Mouse (Mus musculus): ENCODE results near the gene Pdzph1.

Gene Pdzph1

DNA sequence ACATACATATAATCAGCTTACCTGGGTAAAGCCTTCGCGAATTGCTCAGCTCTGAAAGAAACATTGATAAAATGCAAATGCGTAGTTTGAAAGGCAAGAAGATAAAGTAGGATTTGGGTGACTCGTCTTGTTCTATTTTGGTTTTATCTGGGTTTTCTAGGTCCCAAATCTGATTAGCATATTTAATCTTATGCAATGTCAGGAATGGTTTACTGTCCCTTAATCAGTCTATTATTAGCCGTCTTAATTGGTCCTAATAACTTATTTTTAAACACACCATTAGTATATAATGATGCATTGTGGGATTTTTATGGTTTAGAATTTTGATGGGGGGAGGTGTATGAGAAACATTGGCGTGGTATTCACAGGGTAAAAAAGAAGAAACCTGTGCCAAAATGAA is at the start of gene Pdzph1:
Gene Pdzph1, minus strand, starts transcription at position 101 of the 400 bp plus-strand sequence.
- DNase-seq, result no peak

DNA sequence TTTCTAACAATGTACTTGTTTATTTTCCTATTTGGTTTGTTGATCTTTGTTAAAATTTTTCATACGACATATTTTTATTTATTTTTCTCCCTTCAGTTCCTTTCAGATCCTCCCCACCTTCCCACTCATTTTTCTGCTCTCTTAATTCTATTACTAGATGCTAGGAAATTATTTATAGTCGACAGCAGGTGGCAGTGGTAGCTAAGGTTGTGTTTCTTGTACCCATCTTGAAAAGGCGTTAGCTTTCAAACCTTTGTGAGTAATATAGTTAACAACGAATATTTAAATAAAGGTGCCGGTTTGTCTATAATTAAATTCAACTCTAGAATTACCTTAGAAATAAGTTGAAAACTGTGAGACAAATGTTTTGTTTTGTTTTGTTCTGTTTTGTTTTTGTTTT is 48.6 kb upstream of the Pdzph1 start:
- no peak for DNase-seq

DNA sequence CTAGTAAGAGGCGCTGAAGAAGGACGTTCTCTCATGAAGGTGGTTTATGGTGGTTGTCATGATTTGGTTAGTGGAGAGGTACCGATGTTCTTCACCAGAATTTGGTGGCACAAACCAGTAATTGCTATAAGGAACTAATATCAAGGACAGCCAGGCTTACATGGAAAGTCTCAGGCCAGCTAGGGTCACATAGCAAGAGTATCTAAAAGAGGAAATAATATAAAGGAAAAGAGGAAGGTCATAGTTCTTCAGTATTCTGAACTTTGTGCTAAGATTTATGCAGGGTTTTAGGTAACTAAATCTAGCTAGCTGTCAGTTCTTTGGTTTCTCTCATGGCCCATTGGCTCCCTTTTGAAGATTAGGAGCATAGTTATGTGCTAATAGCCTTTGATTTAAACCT is 42.3 kb upstream of the Pdzph1 start:
- DNase-seq, result no peak

DNA sequence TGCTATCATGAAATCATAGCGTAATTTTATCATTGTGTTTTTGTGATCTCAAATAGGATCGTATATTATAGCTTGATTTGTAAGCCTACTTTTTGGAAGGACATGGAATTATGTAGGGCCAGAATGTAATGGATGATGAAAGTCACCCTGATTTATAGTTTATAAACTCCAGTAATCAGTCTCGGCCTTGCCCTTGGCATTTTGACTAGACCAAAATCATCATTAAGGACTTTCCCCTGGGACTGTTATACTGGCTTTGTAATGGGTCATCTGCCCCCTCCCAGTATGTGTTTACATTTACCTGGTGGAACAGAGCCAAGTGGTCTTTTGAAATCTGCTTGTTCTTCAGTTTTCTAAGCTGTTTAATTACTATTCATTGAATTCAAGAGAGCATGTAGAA is 35.2 kb upstream of the Pdzph1 start:
- no peak for DNase-seq

DNA sequence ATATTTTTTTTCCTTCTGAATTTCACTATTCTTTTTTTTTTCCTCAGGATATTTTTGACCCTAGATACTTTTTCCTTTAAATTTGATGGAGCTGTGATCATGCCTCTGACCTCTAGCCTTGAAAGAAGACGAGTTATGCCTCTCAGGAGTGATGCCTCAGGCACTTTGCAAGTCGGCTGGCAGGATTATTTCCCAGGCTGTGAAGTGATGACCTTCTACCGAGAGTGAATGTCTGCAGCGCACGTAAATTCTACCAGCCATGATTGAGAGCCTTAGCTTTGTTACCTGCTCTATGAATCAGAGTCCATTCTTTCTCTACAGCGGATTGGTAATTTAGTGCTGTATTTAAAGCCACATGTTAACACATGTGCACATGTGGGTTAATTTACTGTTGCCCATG is 33.3 kb upstream of the Pdzph1 start:
- DNase-seq, result no peak

DNA sequence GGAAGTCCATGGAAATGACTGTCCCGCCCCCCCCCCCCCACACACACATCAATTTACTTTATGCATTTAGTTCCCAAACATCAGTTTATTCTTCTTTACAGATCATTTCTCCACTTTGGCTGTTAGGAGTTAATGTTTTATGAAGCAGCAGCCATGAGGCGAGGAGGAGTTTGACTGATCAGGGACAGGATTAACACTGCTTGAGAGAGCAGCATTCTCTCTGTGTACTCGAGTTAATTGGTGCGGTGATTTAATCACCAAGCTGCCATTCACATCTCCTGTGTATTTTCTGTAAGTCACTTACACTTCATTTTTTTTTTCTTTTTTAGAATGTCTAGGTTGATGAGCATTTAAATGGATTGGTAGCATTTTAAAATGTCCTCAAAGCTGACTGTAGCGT is 32.8 kb upstream of the Pdzph1 start:
- no peak for DNase-seq

DNA sequence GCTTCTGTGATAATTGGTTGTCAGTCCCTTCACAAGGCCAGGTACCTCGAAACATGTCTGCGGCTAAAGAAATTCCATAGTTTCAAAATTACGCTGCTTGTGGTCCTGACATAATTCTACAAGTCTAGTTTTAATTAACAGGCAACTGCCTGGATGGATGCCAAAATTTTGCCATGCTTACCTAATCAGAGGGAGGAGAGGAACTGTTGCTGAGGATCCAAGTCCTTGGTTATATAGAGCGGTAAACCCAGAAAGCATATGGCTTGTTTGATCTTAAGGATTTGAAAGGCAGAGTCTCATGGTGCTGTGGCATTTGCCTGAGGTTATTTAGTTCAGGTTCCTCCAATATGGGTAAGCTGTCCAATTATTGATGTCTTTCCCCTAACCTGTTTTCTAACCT is 27.5 kb upstream of the Pdzph1 start:
- DNase-seq, result no peak

DNA sequence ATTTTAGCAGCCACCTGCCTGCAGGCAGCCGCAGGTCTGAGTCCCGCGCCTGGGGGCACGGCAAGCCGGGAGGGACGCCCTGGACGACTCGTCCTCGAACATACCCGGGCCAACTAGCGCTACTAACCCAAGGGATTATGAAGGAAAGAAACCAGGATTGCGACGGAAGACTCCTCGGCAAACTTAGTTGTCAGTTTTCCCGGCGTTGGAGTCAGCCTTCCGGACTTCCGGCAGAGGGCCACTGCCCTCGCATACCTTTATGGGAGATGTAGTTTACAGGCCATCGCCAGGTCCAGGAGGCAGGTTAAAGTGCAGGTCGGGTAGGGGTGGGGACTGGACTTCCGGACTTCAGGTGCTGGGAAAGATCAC is 21.9 kb upstream of the Pdzph1 start, which contains the start of gene Nudt12:
Gene Nudt12, minus strand, starts transcription at position 282 of the 369 bp plus-strand sequence.
- peak; percentile 64 for DNase-seq

DNA sequence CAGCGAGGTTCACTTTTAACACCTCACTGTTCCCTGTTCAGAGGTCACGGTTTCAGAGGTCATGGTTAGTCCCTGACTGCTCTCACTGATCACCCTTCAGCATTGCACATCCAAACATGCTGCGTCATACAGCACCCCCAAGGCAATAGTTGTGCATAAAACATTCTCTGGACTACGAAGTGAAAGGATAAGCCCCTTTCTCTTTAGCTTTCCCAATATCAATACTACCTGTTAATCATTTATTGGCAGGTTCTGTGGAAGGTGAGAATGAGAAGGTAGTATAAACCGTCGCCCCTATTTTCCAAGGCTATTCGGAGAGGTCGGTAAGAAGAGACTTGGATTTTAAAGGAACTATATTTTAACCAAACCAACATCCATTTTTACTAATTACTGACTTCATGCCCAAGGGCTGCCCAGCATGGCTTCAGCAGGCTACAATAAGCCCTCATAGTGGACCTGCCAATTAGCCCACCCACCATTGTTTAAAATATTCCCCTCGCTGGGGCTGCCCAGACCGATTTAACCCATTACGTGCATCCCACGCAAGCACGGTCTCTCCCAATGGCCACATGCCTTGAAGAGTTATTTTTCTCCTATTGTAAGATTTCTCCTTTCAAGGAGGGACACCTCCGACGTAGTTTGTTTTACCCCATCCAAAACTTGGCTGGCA is 21.4 kb upstream of the Pdzph1 start:
- DNase-seq, result no peak

DNA sequence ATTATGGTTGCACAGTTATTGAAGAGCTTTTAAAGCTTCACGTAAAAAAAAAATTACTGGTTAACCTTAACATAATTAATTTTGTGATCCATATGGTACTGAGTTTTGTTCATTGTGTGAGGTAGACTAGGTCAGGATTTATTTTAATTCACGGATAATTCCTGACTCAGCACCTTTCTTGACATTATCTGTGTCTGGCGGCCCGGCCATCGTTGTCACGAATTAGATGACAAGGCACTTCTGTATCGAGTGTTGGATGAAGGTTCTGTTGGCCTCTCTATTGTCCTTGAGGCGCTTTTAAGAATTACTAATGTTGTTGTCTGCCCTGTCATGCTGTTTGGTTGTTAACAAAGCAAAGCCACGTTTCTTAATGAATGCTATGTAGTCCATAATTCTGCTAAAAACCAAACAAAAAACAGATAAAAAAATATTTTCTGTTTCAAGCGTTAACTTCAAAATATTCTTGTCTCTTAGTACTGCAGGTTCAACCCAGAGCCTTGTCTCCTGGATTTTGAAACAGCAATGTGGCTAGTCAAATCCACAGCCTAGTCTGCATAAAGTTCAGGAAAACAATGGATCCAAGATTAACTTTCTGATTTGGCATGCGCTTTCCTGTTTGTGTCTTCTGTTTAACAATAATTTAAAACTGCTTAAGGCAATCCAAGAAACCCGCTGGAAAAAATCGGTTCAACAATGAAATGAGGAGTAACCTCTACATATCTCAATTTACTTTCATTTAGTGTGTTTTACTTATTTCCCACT is 20.6 kb upstream of the Pdzph1 start:
- no peak for DNase-seq

DNA sequence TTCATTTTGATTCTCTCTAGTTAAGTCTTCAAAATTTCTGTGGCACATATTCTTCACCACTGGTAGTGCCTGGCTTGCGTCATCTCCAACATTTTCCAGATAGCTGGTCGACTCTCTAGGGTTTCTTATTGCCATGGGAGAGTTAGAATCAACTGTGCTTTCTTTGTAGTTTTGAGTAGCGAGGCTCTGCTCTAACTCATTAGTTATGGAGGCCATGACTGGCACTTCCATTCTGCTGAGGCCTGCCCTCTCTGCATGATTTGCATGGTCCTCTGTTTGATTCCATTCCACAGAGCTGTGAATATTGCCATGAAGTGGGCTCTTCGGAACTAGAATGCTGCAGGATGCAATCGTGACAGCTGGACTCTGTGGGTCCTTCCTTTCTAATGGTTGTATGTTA is 17.9 kb downstream of the Pdzph1 start:
- DNase-seq, result no peak

DNA sequence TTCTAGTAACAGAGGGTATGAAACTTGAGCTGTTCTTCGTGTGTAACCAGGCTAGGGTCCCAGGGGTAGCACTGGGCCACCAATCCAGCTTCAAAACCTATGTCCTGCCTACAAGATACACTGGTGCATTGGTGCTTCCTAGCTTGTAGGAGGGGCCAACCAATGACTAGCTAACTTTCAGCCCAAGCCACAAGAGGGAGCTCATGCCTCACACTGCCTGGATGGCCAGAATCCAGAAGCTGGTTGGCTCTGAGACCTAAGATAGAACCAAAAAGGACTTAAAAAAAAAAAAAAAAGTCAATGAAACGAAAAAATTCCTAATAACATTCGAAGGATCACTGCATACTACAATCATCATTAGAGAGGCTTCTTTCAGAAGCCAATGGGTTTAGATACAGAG is 31.3 kb downstream of the Pdzph1 start:
- DNase-seq, result peak; percentile 19

DNA sequence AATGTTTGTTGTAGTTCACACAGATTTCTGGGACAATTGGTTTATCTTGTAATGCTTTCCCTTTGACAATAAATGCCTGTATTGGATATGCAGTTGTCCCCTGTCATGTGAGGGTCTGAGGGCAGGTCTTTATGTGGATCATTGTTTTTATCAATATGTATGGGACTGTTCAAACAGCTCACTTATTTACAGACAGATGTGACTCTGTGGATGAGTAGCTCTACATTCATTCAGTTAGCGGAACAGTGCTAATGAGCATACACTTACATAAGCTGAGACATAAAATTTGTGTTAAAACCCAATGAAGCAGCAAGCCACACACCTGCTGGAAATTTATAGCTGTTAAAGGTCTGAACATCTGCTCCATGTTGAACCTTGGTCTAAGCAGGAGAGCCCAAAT is 34.1 kb downstream of the Pdzph1 start:
- DNase-seq, result no peak

DNA sequence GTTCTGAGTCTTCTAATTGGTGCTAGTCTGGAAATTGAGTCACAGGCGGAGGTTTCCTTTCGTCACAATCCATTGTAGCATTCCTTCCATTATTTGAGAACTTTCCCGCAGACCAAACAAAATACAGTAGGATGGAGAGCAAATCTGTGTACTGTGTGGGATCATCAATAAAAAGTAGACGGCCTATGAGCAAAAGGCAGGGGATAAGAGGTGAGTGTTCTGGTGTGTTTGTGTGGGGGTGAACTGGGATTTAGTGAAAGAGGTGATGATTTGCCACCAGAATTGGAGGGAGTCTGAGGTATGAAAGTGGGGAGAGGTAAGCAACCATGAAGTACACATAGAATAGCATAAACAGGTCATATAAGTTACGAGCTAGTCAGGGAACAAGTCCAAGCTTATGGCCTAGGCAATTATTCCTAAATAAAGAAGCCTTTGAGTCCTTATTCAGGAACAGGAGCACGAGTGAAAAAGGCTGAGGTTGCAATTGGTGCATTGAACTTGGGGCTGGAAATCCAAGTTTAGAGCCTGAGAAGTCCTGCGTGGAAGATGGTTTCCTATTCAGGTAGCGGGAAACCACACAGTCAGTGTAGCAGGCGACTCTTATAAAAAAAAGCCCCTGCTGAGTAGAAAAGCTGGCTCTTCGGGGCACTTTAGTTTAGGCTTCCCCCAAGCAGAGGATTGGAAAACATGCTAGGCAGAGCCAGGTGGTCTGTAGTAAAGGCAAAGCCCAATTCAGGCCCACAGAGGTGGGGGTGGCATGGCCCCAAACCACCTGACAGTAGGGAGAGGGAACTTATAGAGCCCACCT is 48.0 kb downstream of the Pdzph1 start:
- DNase-seq, result no peak

DNA sequence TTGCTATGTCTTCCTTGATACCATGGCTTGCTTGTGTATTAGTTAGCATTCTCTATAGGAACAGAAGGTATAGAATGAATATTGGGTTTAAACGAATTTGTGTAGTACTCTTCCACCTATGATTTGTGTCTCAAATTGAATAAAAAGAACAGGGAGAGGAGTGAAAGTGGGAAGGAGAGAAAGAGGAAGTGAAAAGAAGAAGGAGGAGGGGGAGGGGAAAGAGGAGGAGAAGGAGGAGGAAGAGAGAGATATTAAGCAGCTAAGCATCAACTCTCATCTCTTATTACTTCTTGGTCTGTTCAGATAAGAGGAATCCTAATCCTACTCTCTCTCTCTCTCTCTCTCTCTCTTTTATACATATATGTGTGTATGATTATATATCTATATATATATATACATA is 52.6 kb downstream of the Pdzph1 start:
- no peak for DNase-seq

DNA sequence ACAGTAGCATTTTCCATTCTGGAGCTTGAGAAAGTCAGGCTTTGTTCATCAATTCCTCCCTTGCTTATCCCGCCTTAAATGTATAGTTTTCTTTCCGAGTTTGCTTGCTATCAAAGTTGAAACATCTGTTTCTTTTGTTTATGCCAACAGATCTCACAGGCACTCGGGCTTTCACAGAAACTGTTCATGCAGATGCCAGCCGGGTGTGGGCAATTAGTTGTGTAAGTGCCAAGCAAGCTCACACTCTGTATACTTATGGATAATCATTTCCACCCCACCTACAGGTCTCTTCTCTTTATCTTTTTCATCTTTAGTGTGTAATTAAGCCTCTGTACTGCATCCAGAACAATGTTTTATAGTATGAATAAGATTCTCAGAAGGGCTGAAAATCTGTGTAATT is 53.6 kb downstream of the Pdzph1 start:
- DNase-seq, result no peak

DNA sequence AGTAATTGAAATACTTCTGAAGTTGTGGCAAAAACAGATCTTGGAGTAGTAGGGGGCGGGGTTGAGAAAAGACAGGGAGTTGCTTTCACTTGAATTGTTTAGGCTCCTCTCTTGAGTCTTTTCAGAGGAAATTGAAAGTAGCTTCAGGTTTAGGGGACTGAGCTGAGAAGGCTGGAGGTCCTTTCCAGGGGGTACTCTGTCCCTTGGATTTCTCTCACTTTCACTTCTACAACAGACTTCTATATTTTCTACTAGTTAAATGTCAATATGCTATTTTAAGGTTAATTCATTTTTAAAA is 58.2 kb downstream of the Pdzph1 start:
- no peak for DNase-seq

DNA sequence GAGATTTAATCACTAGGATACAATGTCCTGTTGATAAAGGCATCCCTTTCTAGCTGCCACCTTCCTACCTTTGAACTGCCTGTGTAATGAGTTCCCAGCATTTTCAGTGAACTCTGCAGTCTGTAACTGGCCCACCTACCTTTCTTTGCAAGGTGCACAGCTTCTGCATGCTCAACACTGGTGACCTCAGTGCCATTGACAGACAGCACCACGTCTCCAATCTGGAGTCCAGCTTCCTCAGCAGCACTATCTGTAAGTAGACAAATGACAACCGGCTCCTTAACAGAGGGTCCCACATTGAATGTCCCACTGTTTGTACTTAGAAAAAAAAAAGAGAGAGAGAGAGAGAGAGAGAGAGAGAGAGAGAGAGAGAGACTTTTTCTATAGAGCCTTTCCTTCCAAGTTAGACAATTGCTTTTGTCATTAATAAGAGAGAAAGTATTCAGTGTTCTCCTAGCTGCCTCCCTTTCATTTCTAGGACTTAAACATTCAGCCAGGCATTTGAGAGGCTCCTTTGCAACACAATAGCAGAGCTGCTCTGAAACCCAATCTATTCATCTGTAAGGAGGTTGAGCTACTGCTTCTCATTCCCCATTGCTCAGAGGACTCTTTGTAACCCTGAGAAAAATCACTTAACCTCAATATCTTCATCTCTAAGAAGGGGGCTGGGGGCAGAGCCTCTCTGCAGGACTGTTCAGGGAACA is 58.7 kb downstream of the Pdzph1 start:
- DNase-seq, result no peak

DNA sequence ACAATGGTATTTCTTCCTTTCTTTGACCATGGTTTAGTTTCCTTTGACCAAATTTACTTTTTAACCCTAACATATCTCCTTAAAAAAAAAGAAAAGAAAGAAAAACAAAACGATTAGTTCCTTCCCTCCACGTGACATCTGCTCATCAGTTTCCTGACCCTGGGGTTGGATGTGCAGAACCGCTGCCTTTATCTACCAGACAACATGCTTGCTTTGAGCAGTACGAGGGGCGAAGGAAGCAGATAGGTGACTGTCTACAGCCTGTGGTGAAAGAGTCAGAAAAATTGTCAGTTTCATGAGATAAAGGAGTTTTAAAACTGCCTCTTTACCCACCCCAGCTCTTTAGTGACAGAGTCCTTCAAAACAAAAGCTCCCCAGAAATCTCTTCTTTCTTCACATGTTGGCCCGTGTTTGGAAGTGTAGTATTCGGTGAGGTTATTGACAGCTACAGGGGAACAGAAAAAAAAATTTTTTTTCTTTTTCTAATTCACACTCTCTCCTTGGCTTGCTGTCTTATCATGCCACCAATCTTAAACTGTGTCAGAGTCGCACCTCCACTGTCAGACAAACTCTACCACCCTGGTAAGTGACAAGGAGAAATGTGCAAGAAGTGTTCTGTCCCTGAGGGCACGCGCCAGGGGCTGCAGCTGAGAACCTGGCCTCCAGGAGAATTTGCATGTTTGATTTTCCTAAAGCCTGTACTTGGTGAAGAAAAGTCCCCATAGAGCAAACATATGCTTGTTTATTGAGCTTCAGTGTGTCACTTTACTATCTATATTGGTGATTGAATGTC is 66.2 kb downstream of the Pdzph1 start:
- no peak for DNase-seq

DNA sequence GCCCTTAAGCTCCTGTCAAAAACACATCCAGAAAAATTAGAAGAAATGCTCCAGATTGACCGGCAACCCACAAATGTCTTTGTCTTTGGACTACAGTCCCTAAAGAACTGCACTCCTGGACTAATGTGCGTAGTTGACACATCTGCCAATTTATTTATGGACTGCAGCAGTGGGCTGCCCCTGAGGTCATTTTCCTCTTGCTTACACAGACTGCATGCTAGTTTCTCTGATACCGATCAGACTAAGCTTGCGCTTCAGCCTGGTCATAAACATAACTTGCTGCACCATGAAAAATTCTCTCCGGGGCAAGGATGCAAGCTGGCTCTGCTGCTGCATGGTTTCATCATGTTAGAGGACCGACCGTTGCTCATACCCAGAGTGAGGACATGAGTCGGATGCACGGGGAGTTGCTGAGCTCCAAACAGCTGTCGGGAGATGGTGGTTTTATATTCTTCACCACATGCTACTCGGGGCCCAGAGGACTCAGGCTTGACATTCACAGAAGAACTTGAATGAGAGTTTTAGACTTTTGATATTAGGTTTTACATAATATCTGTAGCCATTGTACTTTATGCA is 67.2 kb downstream of the Pdzph1 start:
- DNase-seq, result no peak

DNA sequence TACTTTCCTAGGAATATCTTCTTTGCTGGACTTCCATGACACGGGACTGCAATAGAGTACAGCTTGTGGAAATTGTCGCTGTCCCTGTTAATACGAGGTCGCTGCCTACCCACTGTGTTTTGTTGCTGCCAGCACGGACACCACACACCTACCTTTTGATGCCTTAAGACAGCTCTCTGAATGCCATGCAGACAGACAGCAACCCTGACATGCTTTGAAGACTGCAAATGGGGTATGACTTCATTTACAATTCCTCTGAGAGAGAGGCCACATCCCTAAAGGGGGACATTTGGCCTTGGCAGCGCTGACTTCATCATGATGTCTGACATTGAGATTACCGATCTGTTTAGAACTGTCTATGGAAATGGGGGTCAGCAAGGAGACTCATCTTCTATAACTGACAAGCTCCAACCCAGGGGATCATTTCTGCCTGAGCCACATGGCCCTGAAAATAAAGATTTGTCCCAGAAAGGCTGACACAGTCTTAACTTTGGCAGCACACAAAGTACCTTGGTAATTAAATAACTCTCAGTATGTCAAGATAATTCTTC is 67.8 kb downstream of the Pdzph1 start:
- no peak for DNase-seq

DNA sequence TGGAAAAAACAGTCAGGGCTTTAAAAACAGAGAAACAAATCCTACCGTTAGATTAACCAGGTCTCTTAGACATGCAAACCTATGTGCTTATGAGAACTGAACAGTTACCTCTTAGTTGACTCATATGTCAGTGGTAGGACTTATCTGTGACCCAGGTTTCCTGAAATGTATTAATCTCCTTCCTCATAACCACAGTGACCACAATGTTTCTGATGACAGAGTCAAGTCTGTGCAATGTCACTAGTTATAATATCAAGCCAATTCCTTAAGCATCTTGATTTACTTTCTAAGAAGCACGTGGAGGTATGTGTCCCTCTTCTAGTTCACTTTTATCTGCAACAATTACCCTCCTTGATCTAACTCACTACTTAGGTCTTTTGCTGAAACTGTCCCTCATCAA is 68.4 kb downstream of the Pdzph1 start:
- DNase-seq, result no peak
